Mouse (Mus musculus) left cerebral cortex, adult 2 months (tissue): ENCODE results near the gene Rnf185. TPM values are rescaled to one million over a fixed set of nuclear protein-coding genes. Genes with fewer than 3 reads are reported as not detected.

Experiments used
- DNase-seq, 2 experiments: peaks; one replicate each; pipeline ENCODE4 v3.0.0; 2021 to 2022; ENCODE audit warnings: low spot score in 2 of 2, mixed read lengths in 1 of 2; ENCODE audit errors: extremely low spot score in 1 of 2
- H3K27ac ChIP-seq: fragments of 200-600 bp; 2 replicates; pipeline ENCODE4 v1.8.1; 2022
- H3K4me3 ChIP-seq: fragments of 200-600 bp; 2 replicates; pipeline ENCODE4 v1.8.1; 2022
- CTCF ChIP-seq: fragments of 200-600 bp; IDR thresholded peaks from 2 replicates; pipeline ENCODE4 v1.8.1; 2022; ENCODE audit warnings: antibody characterized with exemption, mild to moderate bottlenecking, moderate library complexity
- intact Hi-C: fragments of 180-260 bp; cut with DNase I; formaldehyde crosslinking; loops from one replicate; pipeline ENCODE4 v1.15.1; 2025
- total RNA-seq, 2 experiments: library from RNA; stranded (reverse); gene quantifications; 2 replicates each; pipeline ENCODE4 v1.2.3; 2021

Rnf185 gene
- total RNA-seq, 2 experiments from 2014 or later, result 26.4 to 27.6 TPM

DNA sequence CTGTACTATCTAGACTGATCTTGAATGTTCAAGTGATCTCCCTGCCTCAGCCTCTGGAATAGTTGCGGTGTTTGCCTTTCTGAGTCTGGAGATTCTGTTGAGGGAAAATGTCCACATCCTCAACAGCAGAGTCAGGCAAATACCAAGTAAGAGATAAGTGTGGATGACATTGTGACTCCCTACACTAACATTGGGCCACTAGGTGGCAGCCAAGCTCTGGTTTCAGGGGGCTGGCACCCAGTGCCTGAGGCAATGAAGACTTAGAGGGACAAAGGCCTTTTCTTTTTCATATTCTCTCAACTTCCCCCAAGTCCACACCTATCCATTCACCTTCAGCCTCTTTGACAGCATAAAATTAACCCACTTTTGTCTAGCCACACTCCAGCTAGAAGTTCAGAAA is 20.3 kb upstream of the Rnf185 start:
- TF ChIP-seq CTCF, result peak; percentile 92
- no peak overlapping the region for H3K27ac ChIP-seq
- intact Hi-C loops, result loop anchor here (1.0 to 5.0 kb wide), 3 partner anchors 42 to 315 kb away; partner anchors contain the start of gene Selenom
- H3K4me3 ChIP-seq, result no peak overlapping the region
- peak; percentile 79 to 89 for DNase-seq

DNA sequence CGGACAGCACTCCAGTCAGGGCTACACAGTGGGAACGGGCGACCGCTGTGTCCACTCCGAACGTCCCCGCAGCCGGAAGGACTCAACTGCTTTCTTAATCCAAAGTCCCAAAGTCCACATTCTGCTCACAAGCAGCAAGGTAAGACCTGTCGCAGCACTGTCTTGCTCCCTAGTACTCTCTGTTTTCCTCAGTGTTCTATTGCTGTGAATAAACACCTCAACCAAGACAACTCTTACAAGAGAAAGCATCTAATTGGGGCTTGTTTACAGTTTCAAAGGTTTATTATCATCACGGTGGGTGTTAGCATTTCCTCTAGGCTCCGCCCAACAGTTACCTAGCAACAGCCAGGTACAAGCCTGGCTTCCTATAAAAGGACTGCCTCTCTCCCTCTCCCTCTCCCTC is 19.3 kb upstream of the Rnf185 start:
- H3K4me3 ChIP-seq, result no peak overlapping the region
- DNase-seq, result no peak
- intact Hi-C loops, result loop anchor here (5.0 kb wide), 2 partner anchors 161 to 316 kb away; no protein-coding TSS in a partner anchor
- no peak for TF ChIP-seq CTCF
- no peak overlapping the region for H3K27ac ChIP-seq

DNA sequence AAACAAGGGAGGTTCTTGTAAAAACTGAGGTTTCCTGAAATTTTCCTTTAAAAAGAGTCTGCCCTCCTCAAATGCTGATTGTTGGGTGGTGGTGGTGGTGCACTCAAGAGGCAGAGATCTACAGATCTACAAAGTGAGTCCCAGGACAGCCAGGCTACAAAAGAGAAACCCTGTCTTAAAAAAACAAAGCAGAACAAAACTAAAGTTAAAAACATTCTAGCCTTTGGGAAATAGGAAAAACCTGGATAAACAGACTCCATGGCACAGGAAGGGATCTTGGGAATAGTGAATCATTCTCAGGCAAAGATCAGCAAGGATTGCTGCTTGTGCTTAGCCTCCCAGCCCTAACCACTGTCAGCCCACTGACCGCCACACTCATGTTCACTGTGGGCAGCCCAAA is 10.7 kb upstream of the Rnf185 start:
- no peak for DNase-seq
- intact Hi-C loops, result no loop called here
- H3K4me3 ChIP-seq, result no peak overlapping the region
- TF ChIP-seq CTCF, result no peak
- H3K27ac ChIP-seq, result no peak overlapping the region

DNA sequence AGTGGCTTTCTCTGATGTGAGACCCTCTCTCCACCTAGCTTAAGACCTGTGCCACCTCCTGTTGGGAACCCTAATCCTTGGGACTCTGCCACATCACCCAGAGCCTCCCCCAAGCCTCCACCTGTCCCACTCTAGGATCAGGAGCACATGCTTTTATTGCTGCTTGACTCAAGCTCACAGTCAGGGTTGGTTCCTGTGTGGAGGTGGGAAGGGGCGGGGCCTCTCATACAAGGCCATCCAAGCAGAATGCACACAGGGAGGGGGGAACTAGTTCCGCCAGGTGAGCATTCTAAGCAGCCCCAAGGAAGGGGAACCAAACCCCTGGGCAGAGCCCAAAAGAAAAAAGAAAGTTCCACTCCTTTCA is 6.9 kb upstream of the Rnf185 start:
- intact Hi-C loops, result no loop called here

DNA sequence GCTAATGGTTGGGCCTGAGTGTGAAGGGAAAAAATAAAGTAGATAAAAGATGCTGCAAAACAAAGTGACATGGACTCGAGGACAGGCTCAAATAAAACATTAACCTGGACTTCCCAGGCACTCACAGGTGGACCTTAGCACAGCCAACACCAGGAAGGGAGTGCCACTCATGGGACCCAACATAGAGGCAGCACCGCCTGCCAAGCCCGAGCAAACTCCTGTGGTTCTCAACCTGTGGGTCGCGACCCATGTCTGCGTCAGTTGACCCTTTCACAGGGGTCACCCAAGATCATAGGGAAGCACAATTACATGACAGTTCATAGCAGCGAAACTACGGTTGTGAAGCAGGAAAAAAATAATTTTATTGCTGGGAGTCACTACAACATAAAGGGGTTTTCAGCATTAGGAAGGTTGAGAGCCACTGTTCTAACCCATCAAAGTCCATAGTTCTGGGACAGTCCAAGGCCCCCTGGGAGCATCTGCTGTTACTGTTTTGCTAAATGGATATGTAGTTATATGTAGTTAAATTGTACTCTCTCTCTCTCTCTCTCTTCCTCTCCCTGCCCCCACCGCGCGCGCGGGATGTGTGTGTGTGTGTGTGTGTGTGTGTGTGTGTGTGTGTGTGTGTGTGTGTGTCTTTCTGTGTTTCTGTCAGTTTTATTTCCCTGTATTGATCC is 6.4 kb upstream of the Rnf185 start:
- intact Hi-C loops, result no loop called here
- no peak for TF ChIP-seq CTCF
- DNase-seq, result no peak
- H3K4me3 ChIP-seq, result no peak overlapping the region
- no peak overlapping the region for H3K27ac ChIP-seq

More for the DNA sequence above, 6.9 kb upstream of the Rnf185 start:
- Histone ChIP-seq H3K27ac (no peak overlapping the region), H3K4me3 (no peak overlapping the region)
- DNase-seq, result no peak
- no peak for TF ChIP-seq CTCF

DNA sequence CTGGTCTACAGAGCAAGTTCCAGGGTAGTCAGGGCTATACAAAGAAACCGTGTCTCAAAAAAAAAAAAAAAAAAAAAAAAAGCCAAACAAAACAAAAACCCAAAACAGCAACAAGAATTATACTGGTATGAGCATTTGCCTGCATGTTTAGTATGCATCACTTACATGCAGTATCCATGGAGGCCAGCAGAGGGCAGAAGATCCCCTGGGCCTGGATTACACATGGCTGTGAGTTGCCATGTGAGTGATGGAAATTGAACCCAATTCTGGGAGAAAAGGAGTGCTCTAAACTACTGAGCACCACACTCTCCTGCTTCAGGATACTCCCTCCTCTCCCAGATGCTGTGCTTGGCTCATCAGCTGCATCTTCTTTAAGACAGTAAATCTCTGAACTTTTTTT is 4.2 kb upstream of the Rnf185 start:
- TF ChIP-seq CTCF, result peak; percentile 82
- Histone ChIP-seq H3K27ac (no peak overlapping the region), H3K4me3 (no peak overlapping the region)
- intact Hi-C loops, result no loop called here
- peak; percentile 62 to 70 for DNase-seq

DNA sequence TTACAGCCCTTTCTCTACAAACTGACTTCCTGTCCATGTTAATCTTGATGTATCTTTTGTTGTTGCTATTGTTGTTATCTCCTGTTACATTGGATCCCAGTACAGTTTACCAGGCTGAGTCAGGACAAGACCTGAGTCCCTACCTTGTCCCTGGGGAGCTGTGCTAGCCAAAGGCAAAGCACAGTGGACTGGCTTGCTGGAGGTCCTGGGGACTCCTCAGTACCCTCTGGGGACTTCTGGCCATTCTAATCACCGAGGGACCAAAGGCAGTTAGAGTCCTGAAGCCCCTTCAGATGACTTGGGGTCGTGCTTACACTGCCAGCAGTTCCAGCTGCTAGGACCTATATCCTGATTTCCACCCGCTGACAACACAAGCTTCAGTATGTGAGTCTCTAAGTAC is 2.3 kb upstream of the Rnf185 start:
- Histone ChIP-seq H3K27ac (no peak overlapping the region), H3K4me3 (no peak overlapping the region)
- TF ChIP-seq CTCF, result no peak
- intact Hi-C loops, result no loop called here
- no peak for DNase-seq

DNA sequence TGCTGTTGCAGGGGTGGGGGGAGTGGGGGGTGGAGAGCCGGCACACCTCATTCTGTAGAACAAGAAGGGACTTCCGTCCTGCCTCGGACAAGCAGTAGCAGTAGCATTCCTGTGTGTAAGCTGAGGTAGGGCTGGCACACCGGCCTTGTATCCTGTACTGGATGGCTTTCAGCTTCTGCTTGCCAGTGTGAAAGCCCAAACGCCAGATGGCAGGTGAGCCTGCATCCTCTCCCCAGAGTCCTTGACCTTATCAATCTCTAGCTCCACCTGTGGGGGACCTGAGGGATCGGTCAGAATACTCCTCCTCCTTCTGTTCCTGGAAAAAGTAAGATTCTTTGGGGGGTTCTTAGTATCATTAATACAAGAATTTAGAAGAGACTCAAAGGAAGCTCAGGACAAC is 1.3 kb upstream of the Rnf185 start:
- TF ChIP-seq CTCF, result peak; percentile 9
- intact Hi-C loops, result loop anchor here (2.0 kb wide), 1 partner anchor 67 kb away; no protein-coding TSS in a partner anchor
- Histone ChIP-seq H3K4me3 (peak overlapping the region; percentile 62), H3K27ac (no peak overlapping the region)
- no peak for DNase-seq

DNA sequence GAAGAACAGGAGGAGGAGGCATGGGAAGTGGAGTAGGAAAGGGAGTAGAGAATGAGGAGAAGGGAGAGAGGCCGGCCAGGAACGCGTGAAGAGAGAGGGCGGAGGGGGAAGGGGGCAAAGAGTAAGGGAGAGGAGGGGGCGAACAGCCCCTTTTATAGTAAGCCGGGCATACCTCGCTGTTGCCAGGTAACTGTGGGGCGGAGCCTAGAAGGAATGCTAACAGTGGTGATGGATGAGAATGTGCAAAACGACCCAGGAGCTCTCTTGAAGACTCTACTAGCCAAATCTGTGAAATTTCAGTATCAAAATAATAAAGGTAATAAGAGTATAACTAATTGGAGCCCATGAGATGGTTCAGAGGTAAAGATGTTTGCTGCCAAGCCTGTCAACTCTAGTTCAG is 606 bp upstream of the Rnf185 start:
- Histone ChIP-seq H3K27ac (peak overlapping the region; percentile 96), H3K4me3 (peak overlapping the region; percentile 62)
- TF ChIP-seq CTCF, result no peak
- DNase-seq, result peak in 1 of 2 experiments; percentile 18
- intact Hi-C loops, result loop anchor here (2.0 kb wide), 1 partner anchor 66 kb away; no protein-coding TSS in a partner anchor

DNA sequence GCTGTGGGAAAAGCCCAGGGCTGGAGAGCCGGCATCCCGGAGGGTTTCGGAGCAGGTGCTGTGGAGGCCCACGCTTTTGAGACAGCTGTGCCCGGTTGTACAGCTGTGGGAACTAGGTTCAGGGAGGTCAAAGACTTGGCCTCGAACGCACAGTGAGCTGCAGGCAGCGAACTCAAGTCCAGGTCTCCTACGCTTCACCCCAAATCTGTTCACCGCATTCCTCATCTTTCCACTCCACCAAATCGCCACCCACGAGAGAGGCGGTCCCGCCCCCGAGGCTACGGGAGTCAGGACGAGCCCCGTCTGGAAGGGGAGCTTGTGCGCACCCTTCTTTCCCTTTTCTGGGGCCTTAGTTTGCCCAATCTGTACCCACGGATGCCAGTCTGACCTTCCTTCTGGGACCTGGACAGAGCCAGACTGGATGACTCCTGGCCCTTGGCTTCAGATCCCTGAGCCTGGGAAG is 431 bp downstream of the Rnf185 start:
- H3K4me3 ChIP-seq, result peak overlapping the region; percentile 62
- peak overlapping the region; percentile 96 for H3K27ac ChIP-seq
- no peak for TF ChIP-seq CTCF
- peak in 1 of 2 experiments; percentile 50 for DNase-seq
- intact Hi-C loops, result loop anchor here (2.0 kb wide), 1 partner anchor 65 kb away; no protein-coding TSS in a partner anchor

DNA sequence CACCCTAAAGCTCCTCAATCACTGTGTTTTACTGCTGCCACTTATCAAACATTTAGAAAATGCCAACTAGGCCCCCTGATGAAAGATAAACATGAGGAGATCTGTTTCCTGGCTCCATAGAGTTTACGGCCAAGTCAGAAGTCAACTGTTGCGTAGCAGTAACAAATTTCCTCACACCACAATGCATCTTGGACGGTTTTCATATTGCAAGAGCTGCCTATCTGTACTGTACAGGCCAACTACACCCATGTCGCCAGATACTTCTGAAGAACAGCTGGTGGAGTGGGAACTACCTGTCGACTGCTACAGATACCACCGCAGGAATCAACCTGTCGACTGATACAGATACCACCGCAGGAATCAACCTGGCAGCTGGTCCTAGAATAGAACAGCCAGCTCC is 7.3 kb downstream of the Rnf185 start:
- no peak for TF ChIP-seq CTCF
- no peak overlapping the region for H3K27ac ChIP-seq
- H3K4me3 ChIP-seq, result no peak overlapping the region
- intact Hi-C loops, result no loop called here
- no peak for DNase-seq

DNA sequence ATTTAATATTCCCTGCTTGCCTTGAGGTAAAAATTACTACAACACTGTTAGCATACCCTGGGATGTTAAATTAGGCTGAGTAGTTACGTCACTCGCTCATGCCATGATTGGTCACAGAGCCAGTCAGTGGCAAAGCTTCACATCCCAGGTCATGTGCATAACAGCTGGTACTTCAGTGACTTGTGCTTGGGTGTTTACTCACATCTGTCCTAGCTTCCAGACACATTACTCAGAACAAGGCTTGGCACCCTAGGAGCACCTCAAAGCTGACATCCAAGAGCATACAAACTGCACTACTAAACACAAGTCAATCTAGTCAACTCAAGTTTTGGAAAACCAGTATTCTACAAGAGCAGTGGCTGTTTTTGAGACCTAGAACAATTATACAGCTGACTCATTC is 9.1 kb downstream of the Rnf185 start:
- no peak for DNase-seq
- H3K27ac ChIP-seq, result no peak overlapping the region
- no peak overlapping the region for H3K4me3 ChIP-seq
- TF ChIP-seq CTCF, result no peak
- intact Hi-C loops, result no loop called here

DNA sequence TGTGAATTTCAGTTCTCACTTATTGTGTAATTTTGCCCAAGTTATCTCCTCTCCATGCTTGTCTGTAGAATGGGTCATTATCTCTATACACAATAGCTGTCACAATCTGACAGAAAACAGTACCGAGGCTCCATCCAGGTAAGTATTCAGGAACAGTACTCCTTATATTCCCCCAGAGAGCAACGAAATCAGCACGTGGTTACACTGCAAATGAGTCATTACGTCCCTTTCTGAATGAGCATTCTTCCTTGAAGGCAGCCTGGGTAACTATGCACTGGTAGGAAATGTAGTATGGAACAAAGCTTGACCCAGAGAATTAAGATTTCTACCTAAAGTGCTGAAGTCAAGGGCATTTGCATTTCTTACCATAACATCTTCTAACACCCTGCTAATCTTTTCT is 9.5 kb downstream of the Rnf185 start:
- H3K4me3 ChIP-seq, result no peak overlapping the region
- no peak for DNase-seq
- TF ChIP-seq CTCF, result no peak
- no peak overlapping the region for H3K27ac ChIP-seq
- intact Hi-C loops, result no loop called here
